Mouse (Mus musculus) embryonic facial prominence, embryonic 10.5 days (tissue): Measurements from ENCODE around the gene Ube2z. TPM values are rescaled to one million over a fixed set of nuclear protein-coding genes. Genes with fewer than 3 reads are reported as not detected.
A peak's percentile ranks its signal among the peaks of the same experiment; 100 is the strongest.

Experiments used
- DNase-seq: peaks from one replicate; pipeline ENCODE4 v3.0.0-alpha.2; 2017; ENCODE audit warnings: low spot score
- H3K27ac ChIP-seq: fragments of 300-500 bp; sonication (generic); replicated peaks from 2 replicates; pipeline ENCODE4 v1.5.1; 2016; ENCODE audit warnings: mild to moderate bottlenecking
- H3K27me3 ChIP-seq: fragments of 300-500 bp; sonication (generic); replicated peaks from 2 replicates; pipeline ENCODE4 v1.6.1; 2016; ENCODE audit warnings: low read depth, mild to moderate bottlenecking; ENCODE audit not compliant: poor library complexity, severe bottlenecking
- H3K36me3 ChIP-seq: fragments of 300-500 bp; sonication (generic); replicated peaks from 2 replicates; pipeline ENCODE4 v1.6.1; 2016; ENCODE audit warnings: mild to moderate bottlenecking, moderate library complexity
- H3K4me1 ChIP-seq: fragments of 300-500 bp; sonication (generic); 2 replicates; pipeline ENCODE4 v1.6.1; 2016
- H3K4me3 ChIP-seq: fragments of 300-500 bp; sonication (generic); 2 replicates; pipeline ENCODE4 v1.5.1; 2016; ENCODE audit warnings: mild to moderate bottlenecking, moderate library complexity
- H3K9me3 ChIP-seq: fragments of 300-500 bp; sonication (generic); 2 replicates; pipeline ENCODE4 v1.6.1; 2016; ENCODE audit warnings: mild to moderate bottlenecking
- WGBS: fragments of 180-500 bp; shearing (Covaris S2); methylation state at CpG from one replicate; pipeline ENCODE4 v1.1.7; 2016; 5-methylcytosine and 5-hydroxymethylcytosine counted together
- polyA plus RNA-seq: library from polyadenylated mRNA; unstranded; fragments of >200 nt; fragmentation: Nextera tagmentation; extraction: Ambion mirVana; gene quantifications from 2 replicates; pipeline ENCODE4 v1.2.1, GENCODE M21; 2016

Ube2z gene
- polyA plus RNA-seq, 1 experiment from 2014 or later = 35.2 TPM

GRCm38 (mm10) chr11:96047469-96048373, 17.5 kb downstream of the Ube2z start:
- Histone ChIP-seq H3K36me3 (peaks cover 92% of the 10 kb centered on the region), H3K27ac (no peak overlapping the region), H3K27me3 (no peaks in the 10 kb centered on the region), H3K9me3 (no peaks in the 10 kb centered on the region), H3K4me3 (no peak overlapping the region), H3K4me1 (no peaks in the 10 kb centered on the region)
- no peak for DNase-seq
- 88% methylated on average over 4 of the region's 4 CpGs for WGBS

- no peak for DNase-seq
- WGBS = 82% methylated on average over 2 of the region's 2 CpGs
- Histone ChIP-seq H3K36me3 (peaks cover 92% of the 10 kb centered on the region), H3K4me1 (no peaks in the 10 kb centered on the region), H3K4me3 (no peak overlapping the region), H3K27me3 (no peaks in the 10 kb centered on the region), H3K27ac (no peak overlapping the region), H3K9me3 (no peaks in the 10 kb centered on the region)
Measured at GRCm38 (mm10) chr11:96046793-96047192, 18.4 kb downstream of the Ube2z start.

GRCm38 (mm10) chr11:96046028-96046427, 19.2 kb downstream of the Ube2z start:
- no peak for DNase-seq
- 82% methylated on average over 8 of the region's 8 CpGs for WGBS
- H3K9me3 ChIP-seq = no peaks in the 10 kb centered on the region
- no peak overlapping the region for H3K4me3 ChIP-seq
- peaks cover 89% of the 10 kb centered on the region for H3K36me3 ChIP-seq
- no peak overlapping the region for H3K27ac ChIP-seq
- H3K4me1 ChIP-seq = no peaks in the 10 kb centered on the region
- no peaks in the 10 kb centered on the region for H3K27me3 ChIP-seq

- no peaks in the 10 kb centered on the region for H3K9me3 ChIP-seq
- no peaks in the 10 kb centered on the region for H3K4me1 ChIP-seq
- peaks cover 83% of the 10 kb centered on the region for H3K36me3 ChIP-seq
- 88% methylated on average over 11 of the region's 11 CpGs for WGBS
- DNase-seq = no peak
- no peak overlapping the region for H3K27ac ChIP-seq
- H3K4me3 ChIP-seq = no peak overlapping the region
- no peaks in the 10 kb centered on the region for H3K27me3 ChIP-seq
Measured at GRCm38 (mm10) chr11:96044803-96045567, 20.2 kb downstream of the Ube2z start.

GRCm38 (mm10) chr11:96038560-96038959, 26.6 kb downstream of the Ube2z start:
- no peaks in the 10 kb centered on the region for H3K9me3 ChIP-seq
- no peaks in the 10 kb centered on the region for H3K27me3 ChIP-seq
- H3K27ac ChIP-seq = no peak overlapping the region
- 94% methylated on average over 1 of the region's 1 CpGs for WGBS
- H3K36me3 ChIP-seq = peaks cover 46% of the 10 kb centered on the region
- DNase-seq = no peak
- peaks cover 14% of the 10 kb centered on the region for H3K4me1 ChIP-seq
- H3K4me3 ChIP-seq = no peak overlapping the region

GRCm38 (mm10) chr11:96037499-96037898, 27.7 kb downstream of the Ube2z start:
- H3K36me3 ChIP-seq = peaks cover 36% of the 10 kb centered on the region
- WGBS = 91% methylated on average over 5 of the region's 5 CpGs
- no peak overlapping the region for H3K27ac ChIP-seq
- no peak overlapping the region for H3K4me3 ChIP-seq
- H3K27me3 ChIP-seq = no peaks in the 10 kb centered on the region
- H3K9me3 ChIP-seq = no peaks in the 10 kb centered on the region
- DNase-seq = no peak
- peaks cover 14% of the 10 kb centered on the region for H3K4me1 ChIP-seq

GRCm38 (mm10) chr11:96035133-96035532, 30.1 kb downstream of the Ube2z start:
- Histone ChIP-seq H3K4me3 (peak overlapping the region; percentile 92), H3K27ac (peak overlapping the region; percentile 82), H3K9me3 (no peaks in the 10 kb centered on the region), H3K36me3 (peaks cover 20% of the 10 kb centered on the region), H3K4me1 (peaks cover 14% of the 10 kb centered on the region), H3K27me3 (no peaks in the 10 kb centered on the region; the same call in 1 of the 2 replicates)
- 10% methylated on average over 6 of the region's 6 CpGs for WGBS
- no peak for DNase-seq

- peak within 1 kb of the TSS; percentile 82 for H3K27ac ChIP-seq
- peak; percentile 94 for DNase-seq
- under 1% methylated on average over 29 of the region's 29 CpGs for WGBS
Measured at GRCm38 (mm10) chr11:96034596-96035052, 30.6 kb downstream of the Ube2z start, which contains the start of gene Snf8. TSS of gene Snf8 (plus strand) at chr11:96034885.

GRCm38 (mm10) chr11:96034116-96034515, 31.1 kb downstream of the Ube2z start:
- 47% methylated on average over 8 of the region's 8 CpGs for WGBS
- Histone ChIP-seq H3K4me3 (peak overlapping the region; percentile 92), H3K9me3 (no peaks in the 10 kb centered on the region), H3K4me1 (peaks cover 14% of the 10 kb centered on the region), H3K27ac (peak overlapping the region; percentile 82), H3K27me3 (no peaks in the 10 kb centered on the region; the same call in 1 of the 2 replicates), H3K36me3 (peaks cover 13% of the 10 kb centered on the region)
- DNase-seq = no peak

More at GRCm38 (mm10) chr11:96034596-96035052, 30.6 kb downstream of the Ube2z start, which contains the start of gene Snf8:
- Histone ChIP-seq H3K9me3 (no peaks in the 10 kb centered on the region), H3K36me3 (peaks cover 17% of the 10 kb centered on the region), H3K27me3 (no peaks in the 10 kb centered on the region; the same call in 1 of the 2 replicates), H3K4me3 (peak within 1 kb of the TSS; percentile 92), H3K4me1 (peaks cover 14% of the 10 kb centered on the region)

GRCm38 (mm10) chr11:96033264-96033663, 31.9 kb downstream of the Ube2z start:
- WGBS = 89% methylated on average over 3 of the region's 3 CpGs

GRCm38 (mm10) chr11:96031701-96032100, 33.5 kb downstream of the Ube2z start:
- Histone ChIP-seq H3K27ac (no peak overlapping the region), H3K9me3 (no peaks in the 10 kb centered on the region), H3K36me3 (peaks cover 3% of the 10 kb centered on the region), H3K27me3 (peaks cover 3% of the 10 kb centered on the region; the same call in 1 of the 2 replicates), H3K4me1 (peaks cover 14% of the 10 kb centered on the region), H3K4me3 (no peak overlapping the region)
- no peak for DNase-seq
- WGBS = 81% methylated on average over 2 of the region's 2 CpGs

More at GRCm38 (mm10) chr11:96033264-96033663, 31.9 kb downstream of the Ube2z start:
- H3K27me3 ChIP-seq = peaks cover 3% of the 10 kb centered on the region; the same call in 1 of the 2 replicates
- H3K4me1 ChIP-seq = peaks cover 14% of the 10 kb centered on the region
- H3K36me3 ChIP-seq = peaks cover 8% of the 10 kb centered on the region
- no peak overlapping the region for H3K4me3 ChIP-seq
- DNase-seq = no peak
- no peaks in the 10 kb centered on the region for H3K9me3 ChIP-seq
- H3K27ac ChIP-seq = no peak overlapping the region

- Histone ChIP-seq H3K4me1 (peaks cover 12% of the 10 kb centered on the region), H3K27me3 (peaks cover 3% of the 10 kb centered on the region; the same call in 1 of the 2 replicates), H3K4me3 (no peak overlapping the region), H3K27ac (no peak overlapping the region), H3K36me3 (no peaks in the 10 kb centered on the region), H3K9me3 (no peaks in the 10 kb centered on the region)
- 90% methylated on average over 3 of the region's 3 CpGs for WGBS
- no peak for DNase-seq
Measured at GRCm38 (mm10) chr11:96030571-96030970, 34.6 kb downstream of the Ube2z start.
